Mouse (Mus musculus): ENCODE measurements at regions not wholly inside any gene's neighbourhood (a gene's known extent, or its start where the extent isn't known, plus 50 kb on each side); places are given as distances from the start of the nearest gene placed in this dataset.

- DNase-seq (ENCODE audit: low read depth, low spot score), result no peak
Observed at GRCm38 (mm10) chr2:147515436-147515835, 153.7 kb downstream of the Pax1 start.

- no peak for DNase-seq (ENCODE audit: low read depth, low spot score)
Observed at GRCm38 (mm10) chr2:147514748-147515147, 153.0 kb downstream of the Pax1 start.

GRCm38 (mm10) chr2:147503962-147504361 is 142.2 kb downstream of the Pax1 start:
- DNase-seq (ENCODE audit: low read depth, low spot score), result no peak

GRCm38 (mm10) chr2:147498731-147499130 is 137.0 kb downstream of the Pax1 start:
- DNase-seq (ENCODE audit: low read depth, low spot score), result no peak

GRCm38 (mm10) chr2:147455932-147456331 is 94.2 kb downstream of the Pax1 start:
- DNase-seq (ENCODE audit: low read depth, low spot score), result no peak

- DNase-seq (ENCODE audit: low read depth, low spot score), result no peak
Observed at GRCm38 (mm10) chr2:147454362-147455257, 92.9 kb downstream of the Pax1 start.

All from retina, postnatal 7 days (tissue).